Mouse (Mus musculus) liver, embryonic 15.5 days (tissue): ENCODE measurements around the gene Rnf207. TPM values are rescaled to one million over a fixed set of nuclear protein-coding genes. Genes with fewer than 3 reads are reported as not detected.

ENCODE experiments used
- polyA plus RNA-seq: library from polyadenylated mRNA; unstranded; fragments of >200 nt; fragmentation: Nextera tagmentation; extraction: Ambion mirVana; gene quantifications from 2 replicates; pipeline ENCODE4 v1.2.1, GENCODE M21; 2015

Gene Rnf207
- polyA plus RNA-seq, 1 experiment from 2014 or later, result 0.08 TPM

Other genes starting within 250 kb of the Rnf207 start
- gene Plekhg5, start 246.5 kb downstream of the Rnf207 start, polyA plus RNA-seq, result 5.1 and 5.9 TPM in 2 replicates
- 0.37 and 0.50 TPM in 2 replicates for gene Tnfrsf25, start 203.1 kb downstream of the Rnf207 start, polyA plus RNA-seq
- 1.5 and 2.0 TPM in 2 replicates for gene Espn, start 166.6 kb downstream of the Rnf207 start, polyA plus RNA-seq
- gene Hes2, start 160.1 kb downstream of the Rnf207 start, polyA plus RNA-seq, result 0.14 TPM in 1 of 2 replicates, not detected in the other
- 14.0 and 14.2 TPM in 2 replicates for gene Acot7, start 140.9 kb downstream of the Rnf207 start, polyA plus RNA-seq
- 0.76 and 1.2 TPM in 2 replicates for gene Gpr153, start 44.8 kb downstream of the Rnf207 start, polyA plus RNA-seq
- not detected in 2 replicates for gene Hes3, start 27.3 kb downstream of the Rnf207 start, polyA plus RNA-seq
- 7.6 TPM in 2 replicates for gene Icmt, start 21.8 kb downstream of the Rnf207 start, polyA plus RNA-seq
- gene Rpl22, start 6.7 kb upstream of the Rnf207 start, polyA plus RNA-seq, result 146 and 201 TPM in 2 replicates
- gene Chd5, start 19.7 kb upstream of the Rnf207 start, polyA plus RNA-seq, result 0.03 and 0.16 TPM in 2 replicates
- 0.12 TPM in 2 replicates for gene Nphp4, start 157.7 kb upstream of the Rnf207 start, polyA plus RNA-seq
- 8.5 and 9.2 TPM in 2 replicates for gene Kcnab2, start 158.9 kb upstream of the Rnf207 start, polyA plus RNA-seq